Mouse (Mus musculus) liver, embryonic 16.5 days (tissue): ENCODE measurements at regions not wholly inside any gene's neighbourhood (a gene's known extent, or its start where the extent isn't known, plus 50 kb on each side); places are given as distances from the start of the nearest gene placed in this dataset.
A peak's percentile ranks its signal among the peaks of the same experiment; 100 is the strongest.

ENCODE experiments used
- ATAC-seq: fragments of 200-750 bp; cut with Nextera tagmentation; 2 replicates; pipeline ENCODE4 v1.8.0; 2017; ENCODE audit warnings: low read depth, mild to moderate bottlenecking, moderate number of reproducible peaks, moderate library complexity
- H3K27ac ChIP-seq: fragments of 300-500 bp; sonication (generic); 2 replicates; pipeline ENCODE4 v1.5.1; 2014; ENCODE audit warnings: mild to moderate bottlenecking, low read length
- H3K27me3 ChIP-seq: fragments of 300-500 bp; sonication (generic); 2 replicates; pipeline ENCODE4 v1.6.1; 2014; ENCODE audit warnings: low read depth, low read length, mixed read lengths; ENCODE audit not compliant: control insufficient read depth, insufficient read depth
- H3K36me3 ChIP-seq: fragments of 300-500 bp; sonication (generic); 2 replicates; pipeline ENCODE4 v1.6.1; 2014; ENCODE audit warnings: mild to moderate bottlenecking; ENCODE audit not compliant: control insufficient read depth, insufficient read depth
- H3K4me1 ChIP-seq: fragments of 300-500 bp; sonication (generic); 2 replicates; pipeline ENCODE4 v1.6.1; 2014; ENCODE audit warnings: low read depth, low read length, mixed read lengths; ENCODE audit not compliant: control insufficient read depth
- H3K4me2 ChIP-seq: fragments of 300-500 bp; sonication (generic); 2 replicates; pipeline ENCODE4 v1.6.1; 2014; ENCODE audit warnings: low read depth, low read length, mixed read lengths
- H3K4me3 ChIP-seq: fragments of 300-500 bp; sonication (generic); 2 replicates; pipeline ENCODE4 v1.5.1; 2014; ENCODE audit warnings: low read depth, mild to moderate bottlenecking, low read length
- H3K9ac ChIP-seq: fragments of 300-500 bp; sonication (generic); 2 replicates; pipeline ENCODE4 v1.6.1; 2014; ENCODE audit warnings: low read depth, low read length
- H3K9me3 ChIP-seq: fragments of 300-500 bp; sonication (generic); replicated peaks from 2 replicates; pipeline ENCODE4 v1.6.1; 2016; ENCODE audit warnings: low read length; ENCODE audit not compliant: control insufficient read depth
- WGBS: fragments of 180-500 bp; shearing (Covaris S2); extraction: QIAGEN DNeasy Blood & Tissue Kit; methylation state at CpG from one replicate; pipeline ENCODE4 v1.1.7; 2014; ENCODE audit not compliant: insufficient replicate concordance; 5-methylcytosine and 5-hydroxymethylcytosine counted together

GRCm38 (mm10) chr3:38299236-38299897, 185.3 kb downstream of the Ankrd50 start:
- H3K9ac ChIP-seq: no peak overlapping the region
- no peak for ATAC-seq
- H3K4me1 ChIP-seq: no peaks in the 10 kb centered on the region
- no peaks in the 10 kb centered on the region for H3K27me3 ChIP-seq
- H3K9me3 ChIP-seq: no peaks in the 10 kb centered on the region
- 35% methylated on average over 2 of the region's 2 CpGs for WGBS
- no peak overlapping the region for H3K4me2 ChIP-seq
- H3K36me3 ChIP-seq: no peaks in the 10 kb centered on the region
- H3K4me3 ChIP-seq: no peak overlapping the region
- 0 out of 2 replicates have a peak overlapping the region, but pooled peaks have one; percentile 7 for H3K27ac ChIP-seq

GRCm38 (mm10) chr3:38297499-38297898, 187.1 kb downstream of the Ankrd50 start:
- H3K4me2 ChIP-seq: no peak overlapping the region
- H3K27ac ChIP-seq: no peak overlapping the region
- no peak overlapping the region for H3K4me3 ChIP-seq
- H3K36me3 ChIP-seq: no peaks in the 10 kb centered on the region
- no peaks in the 10 kb centered on the region for H3K4me1 ChIP-seq
- no peaks in the 10 kb centered on the region for H3K27me3 ChIP-seq
- 51% methylated on average over 2 of the region's 2 CpGs for WGBS
- ATAC-seq: no peak
- H3K9ac ChIP-seq: no peak overlapping the region
- no peaks in the 10 kb centered on the region for H3K9me3 ChIP-seq

- Histone ChIP-seq H3K4me2 (no peak overlapping the region), H3K4me1 (no peaks in the 10 kb centered on the region), H3K9ac (no peak overlapping the region), H3K27ac (no peak overlapping the region), H3K4me3 (no peak overlapping the region), H3K36me3 (no peaks in the 10 kb centered on the region), H3K27me3 (no peaks in the 10 kb centered on the region), H3K9me3 (no peaks in the 10 kb centered on the region)
- ATAC-seq: no peak
- WGBS: 48% methylated on average over 3 of the region's 3 CpGs
Measured at GRCm38 (mm10) chr3:38289062-38289461, 195.6 kb downstream of the Ankrd50 start.

- H3K4me1 ChIP-seq: no peaks in the 10 kb centered on the region
- H3K4me2 ChIP-seq: no peak overlapping the region
- no peaks in the 10 kb centered on the region for H3K36me3 ChIP-seq
- no peaks in the 10 kb centered on the region for H3K9me3 ChIP-seq
- H3K27me3 ChIP-seq: no peaks in the 10 kb centered on the region
- no peak overlapping the region for H3K9ac ChIP-seq
- no peak overlapping the region for H3K4me3 ChIP-seq
- no peak overlapping the region for H3K27ac ChIP-seq
- WGBS: 10% methylated on average over 11 of the region's 11 CpGs
- peak; percentile 35; the same call in 1 of the 2 replicates for ATAC-seq
Measured at GRCm38 (mm10) chr3:38283687-38284124, 200.9 kb downstream of the Ankrd50 start.

DNA sequence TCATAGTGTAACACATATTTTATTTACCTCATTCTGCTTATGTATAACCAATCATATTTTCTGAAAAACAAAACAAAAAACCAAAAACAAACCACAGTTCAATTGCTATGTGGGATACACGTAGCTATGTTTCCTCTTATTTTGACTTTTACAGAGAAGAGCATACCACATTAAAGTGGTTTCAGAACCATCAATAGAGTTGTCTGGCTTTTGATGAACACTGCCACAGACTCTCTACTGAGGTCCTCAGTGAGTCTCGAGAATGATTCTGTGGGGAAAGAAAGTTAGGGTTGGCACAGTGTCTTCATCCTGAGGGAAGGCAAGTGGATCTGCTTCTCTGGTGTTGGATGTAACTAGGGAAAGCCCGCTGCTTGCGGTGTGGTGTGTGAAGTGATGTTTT, 201.8 kb downstream of the Ankrd50 start:
- Histone ChIP-seq H3K36me3 (no peaks in the 10 kb centered on the region), H3K9me3 (no peaks in the 10 kb centered on the region), H3K9ac (no peak overlapping the region), H3K27me3 (no peaks in the 10 kb centered on the region), H3K4me2 (no peak overlapping the region), H3K4me3 (no peak overlapping the region), H3K4me1 (no peaks in the 10 kb centered on the region), H3K27ac (no peak overlapping the region)
- ATAC-seq: no peak
- WGBS: 70% methylated on average over 4 of the region's 4 CpGs

- no peak overlapping the region for H3K27ac ChIP-seq
- H3K4me3 ChIP-seq: no peak overlapping the region
- H3K9me3 ChIP-seq: no peaks in the 10 kb centered on the region
- WGBS: 49% methylated on average over 4 of the region's 4 CpGs
- H3K9ac ChIP-seq: no peak overlapping the region
- no peaks in the 10 kb centered on the region for H3K4me1 ChIP-seq
- H3K36me3 ChIP-seq: no peaks in the 10 kb centered on the region
- no peak for ATAC-seq
- H3K4me2 ChIP-seq: no peak overlapping the region
- no peaks in the 10 kb centered on the region for H3K27me3 ChIP-seq
Measured at GRCm38 (mm10) chr3:38281683-38282082, 203.0 kb downstream of the Ankrd50 start.

- whole genome bisulfite sequencing: 57% methylated on average over 6 of the region's 6 CpGs
- H3K36me3 ChIP-seq: no peaks in the 10 kb centered on the region
- no peak overlapping the region for H3K4me3 ChIP-seq
- no peaks in the 10 kb centered on the region for H3K9me3 ChIP-seq
- ATAC-seq: no peak
- no peaks in the 10 kb centered on the region for H3K4me1 ChIP-seq
- no peak overlapping the region for H3K27ac ChIP-seq
- no peak overlapping the region for H3K4me2 ChIP-seq
- no peak overlapping the region for H3K9ac ChIP-seq
- no peaks in the 10 kb centered on the region for H3K27me3 ChIP-seq
Measured at GRCm38 (mm10) chr3:38280876-38281275, 203.8 kb downstream of the Ankrd50 start.

DNA sequence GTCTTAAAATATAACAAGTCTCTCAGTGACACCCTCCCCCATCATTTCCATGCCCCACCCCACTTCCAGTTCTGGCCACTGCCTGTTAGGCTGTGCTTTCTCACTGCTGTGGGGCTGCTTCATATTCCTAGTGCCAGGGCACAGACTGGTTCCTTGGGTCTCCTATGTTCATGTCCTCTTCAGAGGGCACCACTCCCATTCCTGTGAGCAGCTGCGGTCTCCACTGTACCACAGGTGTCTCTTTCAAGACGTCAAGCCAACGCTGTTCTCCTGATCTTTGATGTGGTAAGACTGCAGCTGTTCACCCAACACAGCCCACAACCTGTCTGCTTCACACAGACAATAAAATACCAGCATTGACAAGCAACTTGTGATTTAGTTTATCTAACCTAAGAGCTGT, 204.5 kb downstream of the Ankrd50 start:
- H3K4me2 ChIP-seq: no peak overlapping the region
- no peak overlapping the region for H3K9ac ChIP-seq
- no peak for ATAC-seq
- no peak overlapping the region for H3K27ac ChIP-seq
- no peaks in the 10 kb centered on the region for H3K36me3 ChIP-seq
- H3K27me3 ChIP-seq: no peaks in the 10 kb centered on the region
- no peaks in the 10 kb centered on the region for H3K9me3 ChIP-seq
- H3K4me3 ChIP-seq: no peak overlapping the region
- H3K4me1 ChIP-seq: no peaks in the 10 kb centered on the region
- 50% methylated on average over 3 of the region's 3 CpGs for WGBS

GRCm38 (mm10) chr3:38276948-38277504, 207.6 kb downstream of the Ankrd50 start:
- Histone ChIP-seq H3K9ac (no peak overlapping the region), H3K27ac (no peak overlapping the region), H3K4me2 (no peak overlapping the region), H3K36me3 (no peaks in the 10 kb centered on the region), H3K4me1 (no peaks in the 10 kb centered on the region), H3K4me3 (no peak overlapping the region), H3K9me3 (no peaks in the 10 kb centered on the region), H3K27me3 (no peaks in the 10 kb centered on the region)
- ATAC-seq: no peak
- whole genome bisulfite sequencing: 67% methylated on average over 1 of the region's 1 CpGs
